In the genomic region with DNA sequence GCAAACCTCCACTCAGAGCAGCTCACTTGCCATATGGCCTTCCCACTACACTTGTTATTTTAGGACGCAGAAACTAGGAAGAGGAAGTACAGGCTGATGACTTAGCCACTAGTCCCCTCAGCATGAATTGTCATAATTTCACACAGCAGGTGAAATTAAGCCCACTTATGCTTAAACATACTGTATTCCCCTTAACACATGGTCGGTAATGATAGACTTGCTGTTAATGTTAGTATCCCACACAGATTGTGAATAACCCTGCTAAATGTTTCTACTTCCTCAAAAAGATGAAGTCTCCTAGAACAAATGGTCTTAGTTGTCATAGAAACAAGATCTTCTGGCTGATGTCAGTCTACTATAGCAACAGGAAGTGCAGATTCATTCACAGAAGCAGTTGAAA, we compare ENCODE assay signal across 17 mouse cellular contexts. TPM values are rescaled to one million over a fixed set of nuclear protein-coding genes. Genes with fewer than 3 reads are reported as not detected.
A peak's percentile ranks its signal among the peaks of the same experiment; 100 is the strongest.
DNase-seq lines count a peak whose midpoint lies in the region; ATAC-seq and TF ChIP-seq lines count a peak whose summit lies in the region.
"Had no signal": no experiment of that assay in that cellular context is flagged by ENCODE, and none has a peak within 500 bp of the region (broad histone marks: within the 10 kb centered on the region; RNA-seq: fewer than 3 reads in every experiment).

No protein-coding gene starts in this region.

- TF ChIP-seq POLR2A in bone marrow macrophage, adult 2 months (IDR thresholded peaks at IDR 0.05; ENCODE audit: borderline replicate concordance, low read depth, low read length): no peak

- no peak overlapping the region for H3K4me3 ChIP-seq in hindbrain, postnatal 0 days (ENCODE audit: low read length)
- no peak overlapping the region for H3K4me3 ChIP-seq in hindbrain, embryonic 12.5 days
- no peak overlapping the region for H3K4me3 ChIP-seq in bone marrow macrophage, adult 2 months (ENCODE audit: insufficient read depth, low read length)
- H3K4me3 ChIP-seq in macrophage (ENCODE audit: inconsistent target): no peak overlapping the region
- H3K4me3 ChIP-seq in stomach, postnatal 0 days (ENCODE audit: low read depth, low read length): no peak overlapping the region
- H3K4me3 ChIP-seq in hindbrain, embryonic 11.5 days (ENCODE audit: low read depth, low read length): no peak overlapping the region
- H3K4me3 ChIP-seq: heart, embryonic 15.5 days; liver, embryonic 15.5 days; myocyte had no signal

- no peak overlapping the region for H3K9ac ChIP-seq in hindbrain, postnatal 0 days (replicated peaks; ENCODE audit: low read length)
- no peak overlapping the region for H3K9ac ChIP-seq in hindbrain, embryonic 12.5 days
- H3K9ac ChIP-seq in stomach, postnatal 0 days (ENCODE audit: low read length): no peak overlapping the region
- H3K9ac ChIP-seq in hindbrain, embryonic 11.5 days (ENCODE audit: low read depth, low read length): no peak overlapping the region
- H3K9ac ChIP-seq: heart, embryonic 15.5 days; liver, embryonic 15.5 days had no signal

- no peaks in the 10 kb centered on the region for H3K36me3 ChIP-seq in hindbrain, postnatal 0 days (ENCODE audit: insufficient read depth, low read length)
- H3K36me3 ChIP-seq in hindbrain, embryonic 12.5 days: no peaks in the 10 kb centered on the region
- no peaks in the 10 kb centered on the region for H3K36me3 ChIP-seq in macrophage (ENCODE audit: inconsistent target)
- no peaks in the 10 kb centered on the region for H3K36me3 ChIP-seq in stomach, postnatal 0 days (ENCODE audit: control insufficient read depth, insufficient read depth, low read length)
- H3K36me3 ChIP-seq in hindbrain, embryonic 11.5 days (ENCODE audit: control insufficient read depth, insufficient read depth, low read length): no peaks in the 10 kb centered on the region
- H3K36me3 ChIP-seq: heart, embryonic 15.5 days; liver, embryonic 15.5 days had no signal

- H3K27ac ChIP-seq in hindbrain, postnatal 0 days: no peak overlapping the region
- no peak overlapping the region for H3K27ac ChIP-seq in hindbrain, embryonic 12.5 days
- H3K27ac ChIP-seq in bone marrow macrophage, adult 2 months (ENCODE audit: insufficient read depth, low read depth, low read length): peak overlapping the region; percentile 47
- H3K27ac ChIP-seq in macrophage: peak overlapping the region; percentile 41
- H3K27ac ChIP-seq in stomach, postnatal 0 days (replicated peaks): no peak overlapping the region
- no peak overlapping the region for H3K27ac ChIP-seq in hindbrain, embryonic 11.5 days (ENCODE audit: low read depth, low read length)
- H3K27ac ChIP-seq: heart, embryonic 15.5 days; kidney, postnatal 0 days; liver, embryonic 15.5 days had no signal

- H3K4me2 ChIP-seq in hindbrain, postnatal 0 days (ENCODE audit: low read depth, low read length): no peak overlapping the region
- H3K4me2 ChIP-seq in hindbrain, embryonic 12.5 days (replicated peaks): no peak overlapping the region
- no peak overlapping the region for H3K4me2 ChIP-seq in stomach, postnatal 0 days (replicated peaks; ENCODE audit: low read depth)
- H3K4me2 ChIP-seq in hindbrain, embryonic 11.5 days (replicated peaks; ENCODE audit: low read depth, low read length): no peak overlapping the region
- H3K4me2 ChIP-seq: heart, embryonic 15.5 days; liver, embryonic 15.5 days had no signal

- no peaks in the 10 kb centered on the region for H3K4me1 ChIP-seq in hindbrain, postnatal 0 days (ENCODE audit: insufficient read depth, low read length)
- no peaks in the 10 kb centered on the region for H3K4me1 ChIP-seq in hindbrain, embryonic 12.5 days
- no peaks in the 10 kb centered on the region; the same call in none of the 2 replicates for H3K4me1 ChIP-seq in bone marrow macrophage, adult 2 months (ENCODE audit: control insufficient read depth, insufficient read depth, low read length)
- H3K4me1 ChIP-seq in stomach, postnatal 0 days (replicated peaks; ENCODE audit: control insufficient read depth, insufficient read depth): no peaks in the 10 kb centered on the region
- H3K4me1 ChIP-seq in hindbrain, embryonic 11.5 days (replicated peaks; ENCODE audit: control insufficient read depth, insufficient read depth, low read length): no peaks in the 10 kb centered on the region
- H3K4me1 ChIP-seq: heart, embryonic 15.5 days; liver, embryonic 15.5 days had no signal

- peaks cover 6% of the 10 kb centered on the region; the same call in 1 of the 2 replicates for H3K27me3 ChIP-seq in hindbrain, postnatal 0 days (ENCODE audit: insufficient read depth, low read length)
- no peaks in the 10 kb centered on the region; the same call in 1 of the 2 replicates for H3K27me3 ChIP-seq in hindbrain, embryonic 12.5 days
- no peaks in the 10 kb centered on the region for H3K27me3 ChIP-seq in stomach, postnatal 0 days (ENCODE audit: control insufficient read depth, insufficient read depth, low read length)
- H3K27me3 ChIP-seq in hindbrain, embryonic 11.5 days (ENCODE audit: control insufficient read depth, insufficient read depth, low read length): no peaks in the 10 kb centered on the region
- H3K27me3 ChIP-seq: heart, embryonic 15.5 days; liver, embryonic 15.5 days had no signal

- H3K79me2 ChIP-seq in macrophage (ENCODE audit: inconsistent target): no peaks in the 10 kb centered on the region

- DNase-seq in hindbrain, postnatal 0 days (ENCODE audit: low spot score): peak; percentile 2
- DNase-seq in 416B (ENCODE audit: low read depth): peak; percentile 44
- no peak for DNase-seq in stomach, postnatal 0 days (ENCODE audit: low spot score)
- no peak for DNase-seq in hindbrain, embryonic 11.5 days (ENCODE audit: low spot score)
- no peak for DNase-seq in thymus, postnatal 10 days (ENCODE audit: low spot score in 2 of 2)
- DNase-seq: adrenal gland, adult 2 months; gastrocnemius, postnatal 36 days; thymus, postnatal 14 days had no signal

- WGBS in hindbrain, postnatal 0 days: 75% methylated on average over 2 of the region's 2 CpGs
- 81% methylated on average over 2 of the region's 2 CpGs for WGBS in hindbrain, embryonic 12.5 days
- 30% methylated on average over 2 of the region's 2 CpGs for WGBS in macrophage (ENCODE audit: missing documents)
- WGBS in stomach, postnatal 0 days: 57% methylated on average over 2 of the region's 2 CpGs
- 73% methylated on average over 2 of the region's 2 CpGs for WGBS in hindbrain, embryonic 11.5 days

- no peak for TF ChIP-seq EP300 in stomach, postnatal 0 days (optimal IDR thresholded peaks at IDR 0.05)

- H3K9me3 ChIP-seq in hindbrain, postnatal 0 days (ENCODE audit: low read length): no peaks in the 10 kb centered on the region
- no peaks in the 10 kb centered on the region for H3K9me3 ChIP-seq in hindbrain, embryonic 12.5 days (replicated peaks)
- H3K9me3 ChIP-seq in stomach, postnatal 0 days (ENCODE audit: control insufficient read depth, low read length): no peaks in the 10 kb centered on the region
- H3K9me3 ChIP-seq in hindbrain, embryonic 11.5 days (ENCODE audit: control insufficient read depth, low read length): no peaks in the 10 kb centered on the region
- H3K9me3 ChIP-seq: heart, embryonic 15.5 days; liver, embryonic 15.5 days had no signal

- no peak for TF ChIP-seq CTCF in hindbrain, postnatal 0 days (IDR thresholded peaks at IDR 0.05; ENCODE audit: low read depth)
- no peak for TF ChIP-seq CTCF in bone marrow macrophage, adult 2 months (IDR thresholded peaks at IDR 0.05; ENCODE audit: low read depth, low read length)
- TF ChIP-seq CTCF in stomach, postnatal 0 days (IDR thresholded peaks at IDR 0.05; ENCODE audit: low read depth): no peak

- no peak for ATAC-seq in hindbrain, postnatal 0 days
- no peak for ATAC-seq in hindbrain, embryonic 12.5 days (ENCODE audit: low FRiP score)
- ATAC-seq in stomach, postnatal 0 days (ENCODE audit: low FRiP score, low TSS enrichment): no peak
- ATAC-seq in hindbrain, embryonic 11.5 days (ENCODE audit: low FRiP score): no peak
- ATAC-seq: forebrain, embryonic 14.5 days; Patski had no signal

RNA-seq across cellular contexts. Expression of a gene that starts 47.6 kb away (rescaled TPM):
- 0.32 and 0.99 TPM in 2 replicates for total RNA-seq in hindbrain, postnatal 0 days (2014; rRNA removed)
- polyA plus RNA-seq in hindbrain, postnatal 0 days (2015; fragmentation: Nextera tagmentation; extraction: Ambion mirVana): 0.66 and 0.90 TPM in 2 replicates
- 1.4 and 1.5 TPM in 2 replicates for polyA plus RNA-seq in hindbrain, embryonic 12.5 days (2016; fragmentation: Nextera tagmentation; extraction: Ambion mirVana)
- polyA plus RNA-seq in bone marrow macrophage, adult 2 months (2012; ENCODE audit: insufficient read depth, insufficient read length, missing spikeins): 4.7 and 6.1 TPM in 2 replicates
- 1 to 10 TPM in 11 of 26 experiments, under 1 TPM in 13, not detected in 2; 0.29 to 4.5 (median 0.97) TPM for total RNA-seq in macrophage (2018; cell fraction: chromatin; rRNA removed)
- total RNA-seq in macrophage (2018; cell fraction: cytosol; rRNA removed): under 1 TPM; 0.09 to 0.95 (median 0.36) TPM
- total RNA-seq in macrophage (2018; cell fraction: nucleus; rRNA removed): 1 to 10 TPM in 8 of 26 experiments, under 1 TPM in 17, not detected in 1; 0.21 to 5.8 (median 0.72) TPM
- polyA plus RNA-seq in macrophage (2018): 0.12 to 1.6 TPM (median 0.36 TPM) in 3 replicates
- 0.99 and 1.0 TPM in 2 replicates for polyA plus RNA-seq in stomach, postnatal 0 days (2015; fragmentation: Nextera tagmentation; extraction: Ambion mirVana)
- 2.4 and 2.8 TPM in 2 replicates for polyA plus RNA-seq in hindbrain, embryonic 11.5 days (2014; fragmentation: Nextera tagmentation; extraction: Ambion mirVana)
- total RNA-seq: gastrocnemius, postnatal 36 days had no signal
- polyA plus RNA-seq: adrenal gland, adult 2 months; Patski had no signal

Comparison
In these comparisons a context has a peak if more than half of its experiments do, and no peak if none do; other contexts are left out.
1. DNase-seq: peak in hindbrain, postnatal 0 days (single experiment) and 416B (single experiment); none in stomach, postnatal 0 days (single experiment), hindbrain, embryonic 11.5 days (single experiment) and thymus, postnatal 10 days (0 of 2).
2. H3K27ac ChIP-seq: peak in bone marrow macrophage, adult 2 months (single experiment) and macrophage (single experiment); none in hindbrain, postnatal 0 days (single experiment), hindbrain, embryonic 12.5 days (single experiment), stomach, postnatal 0 days (single experiment) and hindbrain, embryonic 11.5 days (single experiment).